ENCODE assay signal across 8 mouse cellular contexts in the genomic region with DNA sequence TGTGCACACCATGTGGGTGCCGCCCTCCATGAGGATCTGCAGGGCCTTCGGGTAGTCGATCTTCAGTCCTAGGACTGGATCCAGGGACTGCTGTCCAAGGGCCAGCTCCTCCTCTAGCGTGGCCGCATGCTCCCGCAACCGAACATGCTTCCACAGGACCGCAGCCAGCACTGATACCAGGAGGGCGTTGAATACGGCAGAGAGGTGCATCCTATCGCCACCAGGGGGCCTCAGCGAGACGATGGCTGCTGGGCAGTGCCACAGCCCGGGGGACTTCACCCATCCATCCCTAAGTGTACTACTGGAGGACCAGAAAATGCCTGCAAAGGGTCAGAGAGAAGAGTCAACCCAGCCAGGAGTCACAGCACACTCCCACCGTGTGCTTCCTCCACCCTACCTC. TPM values are rescaled to one million over a fixed set of nuclear protein-coding genes. Genes with fewer than 3 reads are reported as not detected.
A peak's percentile ranks its signal among the peaks of the same experiment; 100 is the strongest.
DNase-seq lines count a peak whose midpoint lies in the region; ATAC-seq and TF ChIP-seq lines count a peak whose summit lies in the region.
"Had no signal": no experiment of that assay in that cellular context is flagged by ENCODE, and none has a peak within 500 bp of the region (broad histone marks: within the 10 kb centered on the region; RNA-seq: fewer than 3 reads in every experiment).

No protein-coding gene starts in this region.

- H3K4me3 ChIP-seq in forebrain, embryonic 14.5 days (ENCODE audit: low read depth, low read length) = no peak overlapping the region
- no peak overlapping the region for H3K4me3 ChIP-seq in hindbrain, embryonic 13.5 days
- no peak overlapping the region for H3K4me3 ChIP-seq in spleen, adult 2 months (ENCODE audit: extremely low read depth, insufficient read depth, insufficient read length)
- H3K4me3 ChIP-seq: liver, embryonic 15.5 days had no signal

- DNase-seq in NIH3T3 (ENCODE audit: low read depth) = peak; percentile 63
- DNase-seq in cerebellum, adult 11 months = peak; percentile 86
- peak; percentile 61 for DNase-seq in forebrain, embryonic 14.5 days (ENCODE audit: low spot score)
- DNase-seq in layer of hippocampus, postnatal 36 days = peak; percentile 80
- peak in 1 of 2 experiments; percentile 56 for DNase-seq in spleen, adult 2 months (ENCODE audit: low read depth in 1 of 2, low spot score in 2 of 2)

- no peaks in the 10 kb centered on the region for H3K27me3 ChIP-seq in forebrain, embryonic 14.5 days (replicated peaks; ENCODE audit: control insufficient read depth, insufficient read depth, low read length)
- H3K27me3 ChIP-seq in hindbrain, embryonic 13.5 days = no peaks in the 10 kb centered on the region
- no peaks in the 10 kb centered on the region for H3K27me3 ChIP-seq in spleen, adult 2 months (ENCODE audit: control insufficient read depth, insufficient read depth, low read length)
- H3K27me3 ChIP-seq: liver, embryonic 15.5 days had no signal

- H3K4me1 ChIP-seq in forebrain, embryonic 14.5 days (ENCODE audit: control insufficient read depth, insufficient read depth, low read length) = no peaks in the 10 kb centered on the region
- peaks cover 10% of the 10 kb centered on the region for H3K4me1 ChIP-seq in hindbrain, embryonic 13.5 days (replicated peaks)
- H3K4me1 ChIP-seq in spleen, adult 2 months (ENCODE audit: control insufficient read depth, insufficient read depth, insufficient read length) = no peaks in the 10 kb centered on the region
- H3K4me1 ChIP-seq: liver, embryonic 15.5 days had no signal

- no peak overlapping the region for H3K27ac ChIP-seq in forebrain, embryonic 14.5 days (ENCODE audit: low read depth, low read length)
- H3K27ac ChIP-seq in hindbrain, embryonic 13.5 days = no peak overlapping the region
- no peak overlapping the region for H3K27ac ChIP-seq in spleen, adult 2 months (ENCODE audit: insufficient read depth, low read length)
- H3K27ac ChIP-seq: liver, embryonic 15.5 days had no signal

- no peak overlapping the region for H3K9ac ChIP-seq in forebrain, embryonic 14.5 days (ENCODE audit: low read length)
- no peak overlapping the region for H3K9ac ChIP-seq in hindbrain, embryonic 13.5 days
- H3K9ac ChIP-seq: liver, embryonic 15.5 days had no signal

- no peaks in the 10 kb centered on the region for H3K9me3 ChIP-seq in forebrain, embryonic 14.5 days (replicated peaks; ENCODE audit: control insufficient read depth, low read length)
- no peaks in the 10 kb centered on the region for H3K9me3 ChIP-seq in hindbrain, embryonic 13.5 days
- H3K9me3 ChIP-seq: liver, embryonic 15.5 days had no signal

- 49% methylated on average over 15 of the region's 15 CpGs for WGBS in forebrain, embryonic 14.5 days
- 53% methylated on average over 15 of the region's 15 CpGs for WGBS in hindbrain, embryonic 13.5 days
- WGBS in spleen, adult 2 months = 72% methylated on average over 15 of the region's 15 CpGs

- TF ChIP-seq CTCF in spleen, adult 2 months (IDR thresholded peaks at IDR 0.05; ENCODE audit: extremely low read depth, insufficient read depth, insufficient read length, insufficient replicate concordance) = peak; percentile 58; the same call in 1 of the 2 replicates

- no peak overlapping the region for H3K4me2 ChIP-seq in forebrain, embryonic 14.5 days (ENCODE audit: low read length)
- no peak overlapping the region for H3K4me2 ChIP-seq in hindbrain, embryonic 13.5 days
- H3K4me2 ChIP-seq: liver, embryonic 15.5 days had no signal

- TF ChIP-seq POLR2A in spleen, adult 2 months (IDR thresholded peaks at IDR 0.05; ENCODE audit: low read depth, low read length) = no peak

- peak; percentile 57 for ATAC-seq in forebrain, embryonic 14.5 days
- ATAC-seq in hindbrain, embryonic 13.5 days (ENCODE audit: low FRiP score) = 0 out of 2 replicates have a peak, but pooled peaks have one; percentile 22
- ATAC-seq in megakaryocyte-erythroid progenitor cell, adult 5-6 weeks (replicated peaks; ENCODE audit: low FRiP score, low TSS enrichment, poor library complexity, severe bottlenecking) = peak; percentile 68

- H3K36me3 ChIP-seq in forebrain, embryonic 14.5 days (ENCODE audit: control insufficient read depth, insufficient read depth, low read length) = peaks cover 15% of the 10 kb centered on the region
- peaks cover 19% of the 10 kb centered on the region for H3K36me3 ChIP-seq in hindbrain, embryonic 13.5 days
- no peaks in the 10 kb centered on the region for H3K36me3 ChIP-seq in spleen, adult 2 months (ENCODE audit: control insufficient read depth, insufficient read depth, low read length)
- H3K36me3 ChIP-seq: liver, embryonic 15.5 days had no signal

RNA-seq across cellular contexts. Expression of a gene that starts 13.4 kb away (rescaled TPM):
- polyA plus RNA-seq in forebrain, embryonic 14.5 days (2014; fragmentation: Nextera tagmentation; extraction: Ambion mirVana) = 16.1 and 22.0 TPM in 2 replicates
- polyA plus RNA-seq in hindbrain, embryonic 13.5 days (2015; fragmentation: Nextera tagmentation; extraction: Ambion mirVana) = 23.4 and 25.2 TPM in 2 replicates
- 10 to 100 TPM; 41.2 to 44.0 TPM for total RNA-seq in layer of hippocampus, postnatal 36 days (2021)
- 2.2 and 2.6 TPM in 2 replicates for total RNA-seq in megakaryocyte-erythroid progenitor cell, adult 5-6 weeks (2014; fragmentation: Nextera tagmentation)
- total RNA-seq in megakaryocyte-erythroid progenitor cell, adult 5-6 weeks (2017) = 3.8 and 4.3 TPM in 2 replicates
- 2.8 and 3.2 TPM in 2 replicates for polyA plus RNA-seq in spleen, adult 2 months (2012; rRNA removed)

RNA-seq across cellular contexts. Expression of a gene that starts 32.7 kb away (rescaled TPM):
- polyA plus RNA-seq in forebrain, embryonic 14.5 days (2014; fragmentation: Nextera tagmentation; extraction: Ambion mirVana) = 0.89 and 1.3 TPM in 2 replicates
- 2.1 and 2.5 TPM in 2 replicates for polyA plus RNA-seq in hindbrain, embryonic 13.5 days (2015; fragmentation: Nextera tagmentation; extraction: Ambion mirVana)
- 1 to 10 TPM; 5.8 to 6.8 TPM for total RNA-seq in layer of hippocampus, postnatal 36 days (2021)
- total RNA-seq in megakaryocyte-erythroid progenitor cell, adult 5-6 weeks (2014; fragmentation: Nextera tagmentation) = not detected in 2 replicates
- total RNA-seq in megakaryocyte-erythroid progenitor cell, adult 5-6 weeks (2017) = 1.3 TPM in 1 of 2 replicates, not detected in the other
- polyA plus RNA-seq in spleen, adult 2 months (2012; rRNA removed) = 0.28 and 0.31 TPM in 2 replicates
